Mouse (Mus musculus) bone marrow macrophage, adult 2 months (primary cell): ENCODE measurements around the gene Dnah17.

Experiments used
- CTCF ChIP-seq: IDR thresholded peaks from 2 replicates; pipeline ENCODE4 v1.5.1; 2012; ENCODE audit warnings: low read depth, mild to moderate bottlenecking, low read length, moderate library complexity
- POLR2A ChIP-seq: IDR thresholded peaks from 2 replicates; pipeline ENCODE4 v1.6.1; 2012; ENCODE audit warnings: mild to moderate bottlenecking, low read depth, low read length, borderline replicate concordance

- TF ChIP-seq POLR2A (no peak), CTCF (no peak)
These were observed 22.5 kb upstream of the Dnah17 start for GRCm38 (mm10) chr11:118152964-118153363.
